Mouse (Mus musculus): ENCODE data around the gene Acadvl.
A peak's percentile ranks its signal among the peaks of the same experiment; 100 is the strongest.
"Not testable (repeated sequence)": the region's sequence is repeated elsewhere in the genome, so short reads cannot be mapped to it uniquely, and the experiment has no call there.

Acadvl gene

GRCm38 (mm10) chr11:70027397-70027796 is 12.2 kb upstream of the Acadvl start:
- no peak for DNase-seq (ENCODE audit: low spot score in 2 of 2)

GRCm38 (mm10) chr11:70026689-70027088 is 11.5 kb upstream of the Acadvl start:
- no peak for DNase-seq (ENCODE audit: low spot score in 2 of 2)

GRCm38 (mm10) chr11:70024151-70024514 is 8.9 kb upstream of the Acadvl start:
- no peak for DNase-seq (ENCODE audit: low spot score in 2 of 2)

GRCm38 (mm10) chr11:70023481-70024150 is 8.4 kb upstream of the Acadvl start:
- DNase-seq (ENCODE audit: low spot score in 2 of 2) = no peak

- peak; percentile 98 for DNase-seq (ENCODE audit: low spot score in 2 of 2)
These were observed 6.3 kb upstream of the Acadvl start for GRCm38 (mm10) chr11:70021264-70022132.

GRCm38 (mm10) chr11:70020731-70021263 is 5.6 kb upstream of the Acadvl start:
- DNase-seq (ENCODE audit: low spot score in 2 of 2) = peak; percentile 73 to 81

- no peak for DNase-seq (ENCODE audit: low spot score in 2 of 2)
These were observed 4.9 kb upstream of the Acadvl start for GRCm38 (mm10) chr11:70020022-70020631.

GRCm38 (mm10) chr11:70019495-70020021 is 4.3 kb upstream of the Acadvl start:
- no peak for DNase-seq (ENCODE audit: low spot score in 2 of 2)

GRCm38 (mm10) chr11:70018131-70018990 is 3.1 kb upstream of the Acadvl start:
- peak in 1 of 2 experiments; percentile 71 for DNase-seq (ENCODE audit: low spot score in 2 of 2)

- no peak for DNase-seq (ENCODE audit: low spot score in 2 of 2)
These were observed 2.1 kb upstream of the Acadvl start for GRCm38 (mm10) chr11:70017199-70017767.

GRCm38 (mm10) chr11:70016669-70017068 is 1.5 kb upstream of the Acadvl start, which contains the start of gene Dlg4:
Gene Dlg4, plus strand, starts transcription at chr11:70016942.
- DNase-seq (ENCODE audit: low spot score in 2 of 2) = no peak

- DNase-seq (ENCODE audit: low spot score in 2 of 2) = not testable (repeated sequence)
These were observed 966 bp upstream of the Acadvl start for GRCm38 (mm10) chr11:70016177-70016576.

- DNase-seq (ENCODE audit: low spot score in 2 of 2) = no peak
These were observed 466 bp upstream of the Acadvl start for GRCm38 (mm10) chr11:70015677-70016076.

- no peak for DNase-seq (ENCODE audit: low spot score in 2 of 2)
These were observed 1.2 kb downstream of the Acadvl start for GRCm38 (mm10) chr11:70014051-70014450.

- DNase-seq (ENCODE audit: low spot score in 2 of 2) = no peak
These were observed 1.8 kb downstream of the Acadvl start for GRCm38 (mm10) chr11:70013408-70013807.

GRCm38 (mm10) chr11:70012931-70013330 is 2.3 kb downstream of the Acadvl start:
- no peak for DNase-seq (ENCODE audit: low spot score in 2 of 2)

- DNase-seq (ENCODE audit: low spot score in 2 of 2) = no peak
These were observed 4.2 kb downstream of the Acadvl start for GRCm38 (mm10) chr11:70010961-70011360.

GRCm38 (mm10) chr11:70010548-70010947 is 4.7 kb downstream of the Acadvl start:
- DNase-seq (ENCODE audit: low spot score in 2 of 2) = no peak

GRCm38 (mm10) chr11:70010033-70010432 is 5.2 kb downstream of the Acadvl start:
- DNase-seq (ENCODE audit: low spot score in 2 of 2) = no peak

GRCm38 (mm10) chr11:70005521-70005920 is 9.7 kb downstream of the Acadvl start:
- DNase-seq (ENCODE audit: low spot score in 2 of 2) = no peak

GRCm38 (mm10) chr11:70002471-70002870 is 12.7 kb downstream of the Acadvl start:
- DNase-seq (ENCODE audit: low spot score in 2 of 2) = no peak
